Mouse (Mus musculus): ENCODE data around the gene Ccdc74a.

Gene Ccdc74a

DNA sequence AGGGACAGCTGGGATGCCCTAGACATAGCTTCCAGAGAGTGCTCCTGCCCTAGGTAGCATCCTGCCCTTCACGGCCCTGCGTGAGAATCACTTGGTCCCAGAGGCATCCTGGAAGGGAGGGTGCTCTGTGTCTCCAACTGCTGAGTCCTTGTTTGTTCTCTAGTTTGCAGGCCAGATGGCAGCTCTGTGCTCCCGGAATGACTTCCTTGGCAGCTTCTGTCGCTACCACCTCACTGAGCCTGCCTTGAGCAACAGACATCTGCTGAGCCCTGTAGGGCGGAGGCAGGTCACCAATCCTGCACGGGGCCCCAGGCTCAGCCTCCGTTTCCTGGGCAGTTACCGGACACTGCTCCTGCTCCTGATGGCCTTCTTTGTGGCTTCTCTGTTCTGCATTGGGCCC is 4.0 kb upstream of the Ccdc74a start:
- no peak for DNase-seq

GRCm38 (mm10) chr16:17643437-17643990 is 2.8 kb upstream of the Ccdc74a start:
- no peak for DNase-seq

DNA sequence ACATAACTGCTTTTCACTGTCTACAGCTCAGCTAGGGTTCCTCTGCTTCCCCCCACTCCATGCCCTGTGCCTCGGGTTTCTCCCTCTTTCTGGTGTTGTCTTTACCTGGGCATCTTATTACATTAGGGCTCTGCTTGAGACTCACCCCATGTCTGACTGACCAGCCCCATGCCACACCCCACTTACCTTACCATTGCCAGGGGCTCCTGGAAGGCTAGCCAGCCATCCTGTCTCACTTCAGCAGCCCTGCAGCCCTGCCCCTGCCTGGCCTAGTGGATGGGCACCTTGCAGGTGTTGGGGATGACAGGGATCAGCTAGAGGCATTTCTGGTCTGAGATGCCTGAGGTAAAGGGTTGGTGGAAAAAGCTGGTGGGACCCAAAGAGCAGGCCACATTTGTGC is 886 bp downstream of the Ccdc74a start:
- no peak for DNase-seq

DNA sequence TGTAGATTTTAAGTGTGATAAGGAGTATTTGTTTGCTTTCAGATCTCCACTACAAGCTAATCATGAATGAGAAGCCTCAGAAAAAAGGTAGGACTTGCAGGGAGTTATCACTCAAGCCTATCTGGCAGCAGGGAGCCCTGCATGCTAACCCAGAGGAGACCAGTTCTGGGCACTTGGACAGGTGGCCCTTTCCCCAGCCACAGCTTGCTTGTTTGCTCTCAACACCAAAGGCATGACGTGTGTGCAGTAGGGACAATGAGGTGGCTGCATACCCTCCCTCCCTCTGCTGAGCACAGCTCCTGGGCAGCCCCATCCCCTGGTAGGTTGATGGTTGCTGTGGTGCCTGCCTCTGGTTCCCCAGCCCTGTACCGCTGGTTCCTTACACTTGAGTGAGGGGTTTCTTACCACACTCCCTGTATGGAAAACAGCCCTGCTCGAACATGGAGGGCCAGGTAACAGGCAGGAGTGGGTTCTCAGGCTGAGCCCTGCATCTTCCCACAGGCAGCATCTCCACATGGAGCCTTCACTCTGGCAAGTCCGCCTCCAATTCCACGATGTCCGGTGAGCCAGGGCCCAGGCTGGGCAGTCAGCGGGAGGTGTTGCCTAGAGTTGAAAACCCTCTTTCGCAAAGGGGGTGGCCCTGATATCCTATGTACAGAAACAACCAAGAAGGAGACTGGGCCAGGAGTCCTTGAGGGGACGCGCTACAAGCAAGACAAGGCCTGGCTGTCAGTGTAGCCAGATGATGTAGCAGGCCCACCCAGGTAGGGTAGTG is 1.5 kb downstream of the Ccdc74a start:
- no peak for DNase-seq

- peak; percentile 61 for DNase-seq
Observed at GRCm38 (mm10) chr16:17649925-17650605, 3.8 kb downstream of the Ccdc74a start.

GRCm38 (mm10) chr16:17650711-17651110 is 4.4 kb downstream of the Ccdc74a start:
- DNase-seq, result no peak

DNA sequence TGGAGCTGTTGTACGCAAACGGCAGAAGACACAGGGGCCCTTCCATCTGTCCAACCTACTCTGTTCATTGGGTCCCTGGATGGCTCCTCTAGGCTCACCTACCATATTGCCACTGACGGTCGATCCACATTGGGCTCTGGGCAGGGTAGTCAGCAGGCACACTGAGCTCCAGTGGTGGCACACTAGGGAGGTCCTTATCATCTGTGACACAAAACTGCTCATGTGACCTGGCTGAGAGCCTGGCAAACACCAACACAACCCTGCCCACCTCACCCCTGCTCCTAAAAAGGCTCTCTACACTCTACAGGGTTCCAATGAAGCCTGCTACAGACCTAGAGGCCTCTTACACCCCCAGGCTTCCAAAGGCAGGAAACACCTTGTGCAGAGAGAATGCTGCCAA is 6.3 kb downstream of the Ccdc74a start:
- no peak for DNase-seq

- no peak for DNase-seq
Observed at GRCm38 (mm10) chr16:17653601-17654000, 7.3 kb downstream of the Ccdc74a start.

- no peak for DNase-seq
Observed at GRCm38 (mm10) chr16:17654188-17654795, 8.0 kb downstream of the Ccdc74a start.

DNA sequence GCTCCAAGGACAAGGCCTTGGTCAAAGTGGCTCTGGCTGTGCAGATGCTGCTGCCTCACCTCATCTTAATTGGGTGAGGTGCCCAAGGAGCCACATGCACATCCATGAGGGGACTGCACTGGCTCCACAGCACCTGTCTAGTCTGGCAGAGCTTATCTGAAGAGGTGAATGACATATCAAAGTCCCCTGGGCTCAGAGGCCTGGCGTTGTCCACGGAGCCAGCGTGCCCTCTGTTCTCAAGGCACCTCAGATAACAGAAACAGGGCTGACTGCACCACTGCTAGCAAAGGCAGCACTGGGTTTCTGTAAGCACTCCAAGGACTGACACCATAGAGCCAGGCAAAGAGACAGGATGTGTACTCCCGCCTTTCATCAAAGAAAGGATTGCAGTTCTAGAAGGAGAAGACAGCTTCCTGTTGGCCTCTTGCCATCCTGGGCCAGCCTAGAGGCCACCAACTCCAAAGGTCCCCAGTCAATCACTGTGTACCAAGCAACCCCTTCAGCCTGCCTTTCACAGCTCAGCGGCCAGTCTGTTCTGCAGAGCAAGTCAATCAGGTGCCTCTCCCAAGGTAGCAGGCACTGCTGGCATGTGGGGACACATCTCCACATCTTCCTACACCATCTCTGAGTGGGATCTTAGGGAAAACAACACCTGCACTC is 10.1 kb downstream of the Ccdc74a start:
- no peak for DNase-seq

- no peak for DNase-seq
Observed at GRCm38 (mm10) chr16:17665568-17665967, 19.3 kb downstream of the Ccdc74a start.

- no peak for DNase-seq
Observed at GRCm38 (mm10) chr16:17669886-17670285, 23.6 kb downstream of the Ccdc74a start.

DNA sequence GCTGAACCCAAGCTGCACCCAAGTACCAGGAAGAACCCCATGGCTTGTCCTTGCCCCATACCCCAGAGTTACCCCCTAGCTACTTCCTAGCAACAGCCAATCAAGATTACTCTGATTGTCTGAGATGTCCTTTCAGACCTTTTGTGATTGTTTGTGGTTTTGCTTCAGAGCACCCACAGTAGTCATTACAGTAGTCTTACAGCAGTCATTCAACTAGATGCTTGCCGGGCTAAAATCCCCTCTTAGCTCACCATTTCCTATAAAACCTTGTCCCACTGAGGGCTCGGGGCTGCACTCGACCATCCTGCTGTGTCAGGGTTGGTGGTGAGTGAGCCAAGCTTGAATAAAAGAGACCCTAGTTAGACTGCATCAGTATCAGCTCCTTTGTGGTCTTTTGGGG is 48.6 kb downstream of the Ccdc74a start:
- no peak for DNase-seq

All from right cerebral cortex, adult 18-20 months (tissue).